Mouse (Mus musculus): Measurements from ENCODE around the gene Gm11565. TPM values are rescaled to one million over a fixed set of nuclear protein-coding genes. Genes with fewer than 3 reads are reported as not detected.
"Not testable (repeated sequence)": the region's sequence is repeated elsewhere in the genome, so short reads cannot be mapped to it uniquely, and the experiment has no call there.

The Gm11565 gene
- not detected for polyA plus RNA-seq (2017; shearing (Covaris generic))

DNA sequence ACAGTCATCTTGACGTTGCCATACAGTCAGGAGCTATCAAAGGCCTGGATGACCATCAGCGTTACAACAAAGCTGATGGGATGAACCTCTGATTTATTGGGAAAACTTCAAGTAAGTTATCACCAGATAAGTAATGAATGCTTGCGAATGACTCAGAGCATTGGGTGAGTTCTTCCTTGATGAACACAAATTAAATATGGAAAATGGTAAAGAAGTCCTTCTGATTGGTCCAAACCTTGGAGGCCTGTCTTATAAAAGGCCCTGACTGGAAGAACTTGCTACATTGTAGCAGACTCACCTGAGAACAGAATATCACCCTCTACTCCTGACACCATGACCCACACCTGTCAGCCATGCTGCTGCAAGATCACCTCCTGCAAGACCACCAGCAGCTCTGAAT is at the start of gene Gm11565:
Gene Gm11565 (plus strand): TSS at position 301 of the 400 bp plus-strand sequence.
- no peak for ATAC-seq

DNA sequence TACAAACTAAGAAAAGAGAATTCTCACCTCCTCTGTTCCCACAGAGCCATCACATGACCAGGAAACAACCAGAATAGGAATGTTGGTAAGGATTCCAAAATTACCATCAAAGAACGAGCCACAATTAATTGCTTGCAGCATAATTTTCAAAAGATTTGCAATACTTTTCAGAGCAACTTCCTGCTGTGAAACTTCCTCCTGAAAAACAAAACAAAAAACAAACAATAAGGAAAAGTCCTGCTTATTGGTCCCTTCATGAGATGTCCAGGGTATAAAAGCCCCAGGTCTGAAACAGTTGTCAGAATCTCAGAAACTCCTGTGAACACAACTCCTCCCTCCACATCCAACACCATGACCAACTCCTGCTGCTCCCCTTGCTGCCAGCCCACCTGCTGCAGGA is 41.5 kb upstream of the Gm11565 start, which contains the start of gene Krtap9-1:
Gene Krtap9-1 (plus strand): TSS at position 301 of the 400 bp plus-strand sequence.
- not testable (repeated sequence) for ATAC-seq

DNA sequence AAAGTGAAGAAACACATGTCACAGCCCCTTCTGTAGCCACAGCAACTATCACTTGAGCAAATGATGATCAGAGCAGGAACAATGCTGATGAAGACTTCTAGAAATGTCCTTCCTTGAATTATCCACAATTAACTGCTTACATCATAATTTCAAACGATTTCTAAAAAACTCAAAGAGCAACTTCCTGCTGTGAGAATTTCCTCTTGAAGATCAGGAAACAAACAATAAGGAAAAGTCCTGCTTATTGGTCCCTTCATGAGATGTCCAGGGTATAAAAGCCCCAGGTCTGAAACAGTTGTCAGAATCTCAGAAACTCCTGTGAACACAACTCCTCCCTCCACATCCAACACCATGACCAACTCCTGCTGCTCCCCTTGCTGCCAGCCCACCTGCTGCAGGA is 35.7 kb upstream of the Gm11565 start, which contains the start of gene Gm11567:
Gene Gm11567 (plus strand): TSS at position 301 of the 400 bp plus-strand sequence.
- not testable (repeated sequence) for ATAC-seq

DNA sequence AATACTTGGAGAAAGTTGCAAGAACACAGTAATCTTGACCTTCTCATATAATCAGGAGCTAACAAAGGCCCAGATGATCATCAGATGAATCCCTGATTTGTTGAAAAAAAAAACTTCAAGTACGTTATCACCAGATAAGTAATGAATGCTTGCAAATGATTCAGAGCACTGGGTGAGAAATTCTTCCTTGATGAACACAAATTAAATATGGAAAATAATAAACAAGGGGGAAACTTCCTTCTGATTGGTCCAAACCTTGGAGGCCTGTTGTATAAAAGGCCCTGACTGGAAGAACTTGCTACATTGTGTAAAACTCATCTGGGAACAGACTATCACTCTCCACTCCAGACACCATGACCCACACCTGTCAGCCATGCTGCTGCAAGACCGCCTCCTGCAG is 6.9 kb upstream of the Gm11565 start, which contains the start of gene Krtap31-1:
Gene Krtap31-1 (plus strand): TSS at position 301 of the 400 bp plus-strand sequence.
- no peak for ATAC-seq

DNA sequence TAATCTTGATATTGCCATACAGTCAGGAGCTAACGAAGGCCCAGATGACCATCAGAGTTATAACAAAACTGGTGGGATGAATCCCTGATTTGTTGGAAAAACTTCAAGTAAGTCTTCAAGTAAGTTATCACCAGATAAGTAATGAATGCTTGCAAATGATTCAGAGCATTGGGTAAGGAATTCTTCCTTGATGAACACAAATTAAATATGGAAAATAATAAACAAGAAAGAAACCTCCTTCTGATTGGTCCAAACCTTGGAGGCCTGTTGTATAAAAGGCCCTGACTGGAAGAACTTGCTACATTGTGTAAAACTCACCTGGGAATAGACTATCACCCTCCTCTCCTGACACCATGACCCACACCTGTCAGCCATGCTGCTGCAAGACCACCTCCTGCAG is 21.4 kb downstream of the Gm11565 start, which contains the start of gene Krtap31-2:
Gene Krtap31-2 (plus strand): TSS at position 301 of the 400 bp plus-strand sequence.
- no peak for ATAC-seq

DNA sequence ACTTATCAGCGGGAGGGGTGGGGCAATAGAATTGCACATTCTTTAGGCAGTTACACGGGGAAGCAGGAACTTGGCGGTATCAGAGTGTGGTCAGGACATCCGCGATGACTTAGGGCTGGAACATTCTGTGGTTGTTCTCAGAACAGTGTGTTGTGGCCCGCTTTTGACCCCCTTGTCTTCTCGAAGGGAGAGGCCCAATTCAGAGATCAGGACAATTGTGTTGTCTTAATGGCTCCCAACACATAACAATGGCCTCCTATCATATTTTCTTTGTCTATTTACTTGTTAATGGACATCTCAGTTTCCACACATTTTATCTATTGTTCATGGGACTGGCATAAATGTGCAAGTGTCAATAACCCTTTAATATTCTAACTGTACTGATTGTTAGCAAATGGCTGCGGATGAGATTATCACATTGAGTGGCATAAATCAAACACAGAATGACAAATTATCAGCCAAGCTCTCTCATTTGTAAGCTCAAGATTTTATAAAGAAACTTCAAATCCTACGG is 23.3 kb downstream of the Gm11565 start:
- no peak for ATAC-seq

DNA sequence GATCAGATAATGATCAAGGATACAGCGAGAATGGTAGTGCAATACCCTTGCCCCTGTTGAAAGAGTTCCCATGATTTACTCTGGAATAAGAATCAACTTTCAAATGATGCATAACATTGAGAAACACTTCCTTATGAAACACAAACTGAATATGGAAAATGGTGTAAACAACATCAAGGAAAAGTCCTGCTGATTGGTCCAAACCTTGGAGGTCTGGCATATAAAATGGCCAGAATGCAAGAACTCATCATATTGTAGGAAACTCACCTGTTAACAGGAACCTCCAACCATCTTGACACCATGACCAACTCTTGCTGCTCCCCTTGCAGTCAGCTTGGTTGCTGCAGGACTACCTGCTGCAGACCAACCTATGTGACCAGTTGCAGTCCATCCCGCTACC is 33.6 kb downstream of the Gm11565 start, which contains the start of gene Krtap9-5:
Gene Krtap9-5 (plus strand): TSS at position 301 of the 400 bp plus-strand sequence.
- ATAC-seq, result no peak

DNA sequence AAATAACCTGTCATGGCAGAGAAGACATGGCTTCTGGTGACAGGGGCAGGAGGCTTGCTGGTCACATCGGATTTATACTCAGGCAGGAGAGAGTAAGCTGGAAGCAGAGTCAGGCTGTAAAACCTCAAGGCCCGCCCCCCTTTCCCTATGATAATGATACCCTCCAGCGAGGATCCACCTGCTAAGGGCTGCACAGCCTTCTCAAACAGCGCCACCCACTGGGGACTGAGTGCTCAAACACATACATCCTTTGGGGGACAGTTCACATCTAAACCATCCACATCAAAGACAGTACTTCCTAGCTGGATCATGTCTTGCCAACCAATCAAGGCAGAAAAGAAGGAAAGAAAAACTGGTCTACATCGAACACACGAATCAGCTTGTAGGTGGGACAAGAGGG is 49.7 kb downstream of the Gm11565 start:
- no peak for ATAC-seq

Other genes with a start within 250 kb of the Gm11565 start
- gene Krtap4-6, start 248.8 kb upstream of the Gm11565 start, polyA plus RNA-seq (2017; shearing (Covaris generic)), result not detected
- not detected for gene Gm14190, start 224.0 kb upstream of the Gm11565 start, polyA plus RNA-seq (2017; shearing (Covaris generic))
- gene Gm14180, start 180.5 kb upstream of the Gm11565 start, polyA plus RNA-seq (2017; shearing (Covaris generic)), result not detected
- not detected for gene Gm11595, start 141.8 kb upstream of the Gm11565 start, polyA plus RNA-seq (2017; shearing (Covaris generic))
- gene Krtap4-8, start 134.0 kb upstream of the Gm11565 start, polyA plus RNA-seq (2017; shearing (Covaris generic)), result not detected
- not detected for gene Krtap4-9, start 129.6 kb upstream of the Gm11565 start, polyA plus RNA-seq (2017; shearing (Covaris generic))
- not detected for gene Gm11596, start 121.3 kb upstream of the Gm11565 start, polyA plus RNA-seq (2017; shearing (Covaris generic))
- gene Gm11569, start 115.8 kb upstream of the Gm11565 start, polyA plus RNA-seq (2017; shearing (Covaris generic)), result not detected
- not detected for gene Gm11554, start 110.3 kb upstream of the Gm11565 start, polyA plus RNA-seq (2017; shearing (Covaris generic))
- not detected for gene Krtap4-13, start 104.9 kb upstream of the Gm11565 start, polyA plus RNA-seq (2017; shearing (Covaris generic))
- not detected for gene Gm11564, start 99.1 kb upstream of the Gm11565 start, polyA plus RNA-seq (2017; shearing (Covaris generic))
- not detected for gene 2300003K06Rik, start 76.7 kb upstream of the Gm11565 start, polyA plus RNA-seq (2017; shearing (Covaris generic))
- not detected for gene Krtap4-16, start 63.1 kb upstream of the Gm11565 start, polyA plus RNA-seq (2017; shearing (Covaris generic))
- not detected for gene Gm11568, start 56.8 kb upstream of the Gm11565 start, polyA plus RNA-seq (2017; shearing (Covaris generic))
- not detected for gene Gm11559, start 50.3 kb upstream of the Gm11565 start, polyA plus RNA-seq (2017; shearing (Covaris generic))
- not detected for gene Krtap9-1, start 41.4 kb upstream of the Gm11565 start, polyA plus RNA-seq (2017; shearing (Covaris generic))
- gene Gm11567, start 35.6 kb upstream of the Gm11565 start, polyA plus RNA-seq (2017; shearing (Covaris generic)), result not detected
- not detected for gene Krtap31-1, start 6.8 kb upstream of the Gm11565 start, polyA plus RNA-seq (2017; shearing (Covaris generic))
- not detected for gene Krtap31-2, start 21.5 kb downstream of the Gm11565 start, polyA plus RNA-seq (2017; shearing (Covaris generic))
- gene Krtap9-5, start 33.7 kb downstream of the Gm11565 start, polyA plus RNA-seq (2017; shearing (Covaris generic)), result not detected
- not detected for gene Krtap29-1, start 64.3 kb downstream of the Gm11565 start, polyA plus RNA-seq (2017; shearing (Covaris generic))
- not detected for gene Krtap16-1, start 71.8 kb downstream of the Gm11565 start, polyA plus RNA-seq (2017; shearing (Covaris generic))
- not detected for gene Krtap17-1, start 79.2 kb downstream of the Gm11565 start, polyA plus RNA-seq (2017; shearing (Covaris generic))
- gene Krt33a, start 101.5 kb downstream of the Gm11565 start, polyA plus RNA-seq (2017; shearing (Covaris generic)), result not detected
- not detected for gene Krt33b, start 115.1 kb downstream of the Gm11565 start, polyA plus RNA-seq (2017; shearing (Covaris generic))
- gene Krt34, start 126.8 kb downstream of the Gm11565 start, polyA plus RNA-seq (2017; shearing (Covaris generic)), result not detected
- not detected for gene Krt31, start 135.8 kb downstream of the Gm11565 start, polyA plus RNA-seq (2017; shearing (Covaris generic))
- not detected for gene Krt32, start 173.5 kb downstream of the Gm11565 start, polyA plus RNA-seq (2017; shearing (Covaris generic))
- gene Krt35, start 181.5 kb downstream of the Gm11565 start, polyA plus RNA-seq (2017; shearing (Covaris generic)), result not detected
- gene Krt36, start 190.9 kb downstream of the Gm11565 start, polyA plus RNA-seq (2017; shearing (Covaris generic)), result not detected
- gene Krt13, start 206.8 kb downstream of the Gm11565 start, polyA plus RNA-seq (2017; shearing (Covaris generic)), result not detected
- not detected for gene Krt15, start 221.2 kb downstream of the Gm11565 start, polyA plus RNA-seq (2017; shearing (Covaris generic))
- not detected for gene Krt19, start 233.9 kb downstream of the Gm11565 start, polyA plus RNA-seq (2017; shearing (Covaris generic))